Mouse (Mus musculus) small intestine, adult 2 months (tissue): ENCODE data around the gene Ubxn2a. TPM values are rescaled to one million over a fixed set of nuclear protein-coding genes. Genes with fewer than 3 reads are reported as not detected.

ENCODE experiments used
- H3K27ac ChIP-seq: fragments of 200-500 bp; 2 replicates; pipeline ENCODE4 v1.5.1; 2012; ENCODE audit warnings: low read depth, low read length, control low read depth, inconsistent platforms; ENCODE audit not compliant: insufficient read depth
- H3K27me3 ChIP-seq: fragments of 200-500 bp; 2 replicates; pipeline ENCODE4 v1.6.1; 2012; ENCODE audit warnings: mild to moderate bottlenecking, moderate library complexity, low read length, inconsistent platforms; ENCODE audit not compliant: control insufficient read depth, insufficient read depth
- H3K36me3 ChIP-seq: fragments of 200-500 bp; 2 replicates; pipeline ENCODE4 v1.6.1; 2012; ENCODE audit warnings: mild to moderate bottlenecking, low read length, control low read depth, inconsistent platforms; ENCODE audit not compliant: control insufficient read depth, insufficient read depth
- H3K4me1 ChIP-seq: fragments of 200-500 bp; 2 replicates; pipeline ENCODE4 v1.6.1; 2012; ENCODE audit warnings: low read length, inconsistent platforms, mixed read lengths; ENCODE audit not compliant: control insufficient read depth, insufficient read depth, insufficient read length
- H3K4me3 ChIP-seq: fragments of 200-500 bp; 2 replicates; pipeline ENCODE4 v1.5.1; 2012; ENCODE audit warnings: low read depth, mild to moderate bottlenecking, control low read depth, inconsistent platforms, low read length, moderate library complexity
- CTCF ChIP-seq: fragments of 200-500 bp; IDR thresholded peaks from 2 replicates; pipeline ENCODE4 v1.5.1; 2012; ENCODE audit warnings: low read depth, mild to moderate bottlenecking, control low read depth, inconsistent platforms, low read length, moderate library complexity, mixed read lengths; ENCODE audit not compliant: insufficient replicate concordance, insufficient read length; ENCODE audit errors: extremely low read depth
- POLR2A ChIP-seq: fragments of 200-500 bp; IDR thresholded peaks from 2 replicates; pipeline ENCODE4 v1.6.1; 2012; ENCODE audit warnings: low read depth, mild to moderate bottlenecking, control low read depth, inconsistent platforms, low read length, moderate library complexity
- WGBS: fragments of 180-500 bp; shearing (Covaris S2); methylation state at CpG from one replicate; pipeline ENCODE4 v1.1.7; 2018; 5-methylcytosine and 5-hydroxymethylcytosine counted together
- polyA plus RNA-seq: library from polyadenylated mRNA; depleted of rRNA; stranded (reverse); fragments of >200 nt; gene quantifications from 2 replicates; pipeline ENCODE4 v1.2.3, GENCODE M21; 2012; rRNA removed

Gene Ubxn2a
- 3.4 and 12.2 TPM in 2 replicates for polyA plus RNA-seq

- peak within 1 kb of the TSS; percentile 98 for H3K27ac ChIP-seq
- no peaks in the 10 kb centered on the region; the same call in 1 of the 2 replicates for H3K4me1 ChIP-seq
- H3K4me3 ChIP-seq = peak within 1 kb of the TSS; percentile 93
- peaks cover 6% of the 10 kb centered on the region for H3K36me3 ChIP-seq
- H3K27me3 ChIP-seq = no peaks in the 10 kb centered on the region
- TF ChIP-seq POLR2A = peak; percentile 65
- TF ChIP-seq CTCF = no peak
- WGBS = under 1% methylated on average over 125 of the region's 125 CpGs
Observed at GRCm38 (mm10) chr12:4906951-4907906, at the start of gene Ubxn2a. TSS of gene Ubxn2a (minus strand) at chr12:4907705.

GRCm38 (mm10) chr12:4953156-4953555 is 45.7 kb upstream of the Ubxn2a start:
- Histone ChIP-seq H3K4me3 (no peak overlapping the region), H3K4me1 (no peaks in the 10 kb centered on the region), H3K27ac (no peak overlapping the region), H3K27me3 (no peaks in the 10 kb centered on the region), H3K36me3 (peaks cover 48% of the 10 kb centered on the region)
- TF ChIP-seq CTCF (no peak), POLR2A (no peak)
- 91% methylated on average over 4 of the region's 4 CpGs for WGBS

GRCm38 (mm10) chr12:4952272-4952671 is 44.8 kb upstream of the Ubxn2a start:
- TF ChIP-seq POLR2A (no peak), CTCF (no peak)
- peaks cover 47% of the 10 kb centered on the region for H3K36me3 ChIP-seq
- WGBS = 96% methylated on average over 1 of the region's 1 CpGs
- no peaks in the 10 kb centered on the region for H3K4me1 ChIP-seq
- H3K27ac ChIP-seq = no peak overlapping the region
- no peaks in the 10 kb centered on the region for H3K27me3 ChIP-seq
- no peak overlapping the region for H3K4me3 ChIP-seq

GRCm38 (mm10) chr12:4930820-4931548 is 23.5 kb upstream of the Ubxn2a start:
- H3K36me3 ChIP-seq = no peaks in the 10 kb centered on the region
- no peaks in the 10 kb centered on the region for H3K27me3 ChIP-seq
- no peak for TF ChIP-seq POLR2A
- TF ChIP-seq CTCF = no peak
- H3K27ac ChIP-seq = no peak overlapping the region
- H3K4me3 ChIP-seq = no peak overlapping the region
- WGBS = 94% methylated on average over 3 of the region's 3 CpGs
- H3K4me1 ChIP-seq = no peaks in the 10 kb centered on the region

- Histone ChIP-seq H3K36me3 (peaks cover 2% of the 10 kb centered on the region; the same call in 1 of the 2 replicates), H3K4me3 (no peak overlapping the region), H3K27me3 (no peaks in the 10 kb centered on the region), H3K27ac (no peak overlapping the region), H3K4me1 (no peaks in the 10 kb centered on the region)
- TF ChIP-seq POLR2A (no peak), CTCF (no peak)
- WGBS = 69% methylated on average over 2 of the region's 2 CpGs
Observed at GRCm38 (mm10) chr12:4928197-4928596, 20.7 kb upstream of the Ubxn2a start.

GRCm38 (mm10) chr12:4917805-4918591 is 10.5 kb upstream of the Ubxn2a start:
- Histone ChIP-seq H3K36me3 (no peaks in the 10 kb centered on the region), H3K27me3 (no peaks in the 10 kb centered on the region), H3K27ac (peak overlapping the region; percentile 87), H3K4me3 (peak overlapping the region; percentile 90), H3K4me1 (peaks cover 6% of the 10 kb centered on the region; the same call in 1 of the 2 replicates)
- no peak for TF ChIP-seq POLR2A
- no peak for TF ChIP-seq CTCF
- under 1% methylated on average over 48 of the region's 48 CpGs for WGBS
